Mouse (Mus musculus): ENCODE data around the gene 4930519P11Rik. TPM values are rescaled to one million over a fixed set of nuclear protein-coding genes. Genes with fewer than 3 reads are reported as not detected.

4930519P11Rik gene
- total RNA-seq, 4 experiments from 2014 or later = not detected

DNA sequence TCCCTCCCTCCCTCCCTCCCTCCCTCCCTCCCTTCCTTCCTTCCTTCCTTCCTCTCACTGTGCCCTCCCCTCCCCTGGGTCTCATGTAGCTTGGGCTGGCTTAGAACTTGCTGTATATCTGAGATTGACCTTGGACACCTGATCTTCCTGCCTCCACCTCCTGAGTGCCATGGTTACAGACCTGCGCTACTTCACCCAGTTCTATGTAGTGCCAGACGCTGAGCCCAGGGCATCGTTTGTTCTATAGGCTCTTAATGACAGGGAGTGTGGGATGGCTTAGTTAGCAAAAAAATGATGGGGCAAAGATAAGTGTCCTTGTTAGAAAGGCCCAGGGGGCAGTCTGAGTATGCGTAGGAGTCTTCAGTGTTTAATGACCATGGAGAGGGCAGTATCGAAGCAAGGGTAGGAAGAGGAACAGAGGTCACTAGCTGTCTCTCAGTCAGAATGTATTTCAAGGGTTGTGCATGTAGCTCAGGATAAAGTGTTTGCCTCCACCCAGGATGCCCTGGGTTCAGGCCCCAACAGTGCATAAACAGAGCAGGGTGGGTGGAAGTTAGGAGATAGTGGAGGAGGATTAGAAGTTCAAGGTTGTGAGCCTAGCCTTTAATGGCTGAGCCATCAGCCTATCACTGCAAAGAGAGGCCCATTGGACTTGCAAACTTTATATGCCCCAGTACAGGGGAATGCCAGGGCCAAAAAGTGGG lies 20.0 kb upstream of the 4930519P11Rik start:
- no peak for DNase-seq (ENCODE audit: low spot score in 2 of 2)

DNA sequence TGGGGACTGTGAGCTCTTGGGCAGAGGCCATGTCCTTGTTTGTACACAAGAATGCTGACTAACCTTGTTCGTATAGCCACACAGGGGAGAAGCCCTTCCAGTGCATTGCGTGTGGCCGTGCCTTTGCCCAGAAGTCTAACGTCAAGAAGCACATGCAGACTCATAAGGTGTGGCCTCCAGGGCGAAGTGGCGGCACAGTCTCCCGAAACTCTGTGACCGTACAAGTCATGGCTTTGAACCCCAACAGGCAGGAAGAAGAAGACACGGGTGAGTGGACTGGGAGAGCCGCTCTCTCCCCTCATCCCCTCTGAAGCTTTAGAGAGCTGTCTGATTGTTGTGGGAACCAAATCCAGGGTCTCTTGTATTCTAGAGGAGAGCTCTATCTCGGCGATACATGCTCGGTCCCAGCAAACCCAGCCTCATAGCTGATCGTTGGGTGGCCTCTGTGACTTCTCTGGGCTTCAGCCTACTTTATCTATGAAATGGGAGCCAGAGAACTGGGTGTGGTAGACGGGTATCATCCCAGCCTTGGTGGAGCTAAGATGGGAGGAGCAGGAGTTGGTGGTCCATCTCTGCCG lies 19.1 kb upstream of the 4930519P11Rik start:
- DNase-seq (ENCODE audit: low spot score in 2 of 2) = no peak

DNA sequence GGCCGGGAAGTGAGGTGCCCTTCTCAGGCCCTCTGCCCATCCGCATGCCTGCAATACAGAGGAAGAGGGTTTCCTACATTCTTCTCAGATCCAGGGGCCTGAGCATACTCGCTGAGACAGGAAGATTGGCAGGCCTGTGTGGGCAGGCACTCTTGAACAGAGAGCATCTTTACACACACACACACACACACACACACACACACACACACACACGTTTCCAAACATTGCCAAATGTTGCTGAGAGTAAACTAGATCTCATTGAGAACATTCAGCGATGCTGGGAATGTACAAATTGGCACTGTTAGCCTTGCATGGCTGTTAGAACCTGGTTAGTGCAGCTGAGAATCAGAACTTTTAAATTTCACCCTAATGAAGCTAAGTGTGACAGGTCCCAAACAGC lies 17.3 kb upstream of the 4930519P11Rik start:
- no peak for DNase-seq (ENCODE audit: low spot score in 2 of 2)

DNA sequence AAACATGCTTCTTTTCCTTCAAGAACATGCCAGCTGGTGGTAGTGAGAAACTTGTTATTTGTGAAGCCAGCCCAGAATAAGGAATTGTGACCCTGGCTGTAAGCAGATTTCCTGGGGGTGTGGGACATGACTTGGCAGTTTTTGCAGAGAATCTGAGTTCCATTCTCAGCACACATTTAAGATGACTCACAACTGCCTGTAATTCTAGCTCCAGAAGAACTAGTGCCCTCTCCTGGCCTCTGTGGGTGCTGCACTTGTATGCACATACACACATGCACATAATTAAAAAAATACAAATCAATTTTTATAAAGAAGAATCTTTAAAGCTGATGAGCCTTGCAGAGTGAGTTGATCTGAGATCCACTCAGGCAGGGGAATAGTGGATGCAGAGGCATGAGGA lies 10.9 kb upstream of the 4930519P11Rik start:
- no peak for DNase-seq (ENCODE audit: low spot score in 2 of 2)

DNA sequence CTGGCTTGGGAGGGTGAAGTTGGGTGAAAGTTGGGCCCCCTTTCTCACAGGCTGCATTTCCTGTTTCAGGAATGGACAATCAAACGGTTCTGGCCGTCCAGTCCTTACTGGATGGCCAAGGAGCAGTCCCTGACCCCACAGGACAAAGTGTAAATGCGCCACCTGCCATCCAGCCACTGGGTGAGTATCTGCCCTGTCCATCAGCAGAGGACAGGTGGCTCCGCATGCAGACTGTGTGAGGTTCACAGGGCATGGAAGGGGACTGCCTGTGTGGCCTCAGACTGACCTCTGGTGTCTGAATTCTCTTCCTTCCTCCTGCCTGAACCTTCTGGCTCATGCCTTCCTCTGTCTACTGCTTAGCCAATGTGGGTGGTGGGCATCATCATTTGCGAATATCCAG lies 8.4 kb upstream of the 4930519P11Rik start:
- DNase-seq (ENCODE audit: low spot score in 2 of 2) = no peak

DNA sequence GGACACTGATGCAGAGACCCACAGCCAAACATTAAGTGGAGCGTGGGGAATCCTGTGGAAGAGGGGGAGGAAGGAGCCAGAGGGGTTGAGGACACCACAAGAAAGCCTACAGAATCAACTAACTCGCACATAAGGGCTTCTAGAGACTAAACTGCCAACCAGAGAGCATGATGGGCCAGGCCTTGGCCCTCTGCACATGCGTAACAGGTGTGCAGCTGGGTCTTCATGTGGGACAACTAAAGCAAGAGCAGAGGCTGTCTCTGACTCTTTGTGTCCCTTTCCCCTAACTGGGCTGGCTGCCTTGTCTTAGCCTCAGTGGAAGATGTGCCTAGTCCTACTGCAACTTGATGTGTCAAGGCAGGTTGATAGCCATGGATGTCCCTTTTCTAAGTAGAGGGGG lies 3.8 kb upstream of the 4930519P11Rik start:
- DNase-seq (ENCODE audit: low spot score in 2 of 2) = no peak

DNA sequence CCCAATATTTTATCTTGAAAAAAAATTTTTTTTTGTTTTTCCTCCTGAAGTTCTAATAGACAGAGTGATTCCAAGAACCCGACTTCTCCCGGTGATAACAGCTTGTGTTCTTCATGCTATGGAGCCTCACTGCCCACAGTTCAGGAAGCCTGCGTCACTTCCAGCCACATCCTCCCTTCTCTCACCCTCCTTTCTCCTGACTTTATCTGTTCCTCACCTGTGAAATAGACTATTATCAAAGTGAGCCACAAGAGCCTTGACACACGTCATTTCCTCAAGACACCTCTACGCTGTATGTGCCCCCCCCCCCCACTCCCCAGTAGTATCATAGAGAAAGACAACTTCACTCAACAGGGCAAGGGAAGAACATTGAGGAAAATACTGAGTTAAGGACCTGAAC lies 2.4 kb upstream of the 4930519P11Rik start:
- no peak for DNase-seq (ENCODE audit: low spot score in 2 of 2)

DNA sequence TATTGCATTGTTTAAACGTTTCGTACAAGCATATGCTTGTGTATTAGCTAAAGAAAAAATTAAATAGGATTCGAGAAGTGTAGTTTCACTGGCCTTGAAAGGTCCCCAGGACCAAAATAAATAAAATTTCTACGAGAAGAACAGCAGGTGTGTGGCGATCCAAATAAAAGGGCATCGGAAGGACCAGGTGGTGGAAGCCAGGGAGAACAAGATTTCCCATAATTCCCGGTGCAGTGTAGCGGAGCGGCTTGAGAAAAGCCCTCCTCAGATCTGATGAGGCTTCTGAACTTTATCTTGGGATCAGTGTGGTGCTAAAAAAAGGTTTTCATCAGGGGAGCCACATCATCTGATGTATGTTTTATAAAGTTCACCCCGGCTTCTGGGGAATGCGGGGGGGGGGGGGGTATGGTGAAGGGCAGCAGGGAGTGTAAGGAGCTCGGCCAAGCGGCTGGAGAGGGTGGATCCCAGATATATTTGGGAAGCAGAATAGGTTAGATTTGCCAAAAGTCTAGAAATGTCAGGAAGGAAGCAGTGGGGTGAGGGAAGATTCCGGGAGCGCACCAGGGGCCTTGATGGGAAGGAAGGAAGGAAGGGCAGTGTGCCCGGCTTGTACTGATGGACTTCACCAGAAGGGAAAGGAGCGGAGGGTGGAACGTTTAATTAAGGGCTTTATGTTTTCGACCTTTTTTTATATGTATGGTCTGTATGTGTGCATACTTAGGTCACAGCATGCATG lies 1.8 kb upstream of the 4930519P11Rik start:
- DNase-seq (ENCODE audit: low spot score in 2 of 2) = no peak

DNA sequence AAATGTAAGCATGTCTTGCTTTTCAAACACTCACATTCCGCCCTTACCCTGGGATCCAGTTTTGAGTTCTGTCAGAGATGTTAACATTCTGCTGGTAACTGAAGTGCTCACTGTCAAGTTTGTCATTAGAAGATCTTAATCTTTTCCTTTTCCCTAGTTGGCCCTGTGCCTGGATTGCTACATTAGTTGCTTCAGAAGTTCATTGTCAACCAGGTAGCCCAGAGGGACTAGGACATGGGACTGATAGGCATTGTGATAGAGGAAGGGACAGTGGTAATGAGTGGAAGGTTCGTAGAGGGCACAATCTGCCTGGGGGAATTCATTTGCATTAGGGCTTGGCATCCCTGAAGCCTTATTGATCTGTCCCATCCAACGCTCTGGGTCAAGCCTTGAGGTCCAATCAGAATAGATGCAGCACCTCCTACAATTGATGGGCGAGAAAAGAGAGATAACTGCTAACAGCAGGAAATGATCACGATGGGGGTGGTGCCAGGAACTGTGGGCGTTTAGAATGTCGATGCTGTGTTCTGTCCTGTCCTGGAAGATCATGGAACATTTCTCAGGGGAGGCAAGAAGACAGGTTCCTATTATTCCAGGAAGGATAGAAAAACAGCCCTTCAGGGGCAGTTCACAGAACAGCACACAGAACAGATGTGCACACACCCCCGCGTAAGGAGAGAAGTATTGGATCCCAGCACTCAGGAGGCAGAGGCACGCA lies 4.0 kb downstream of the 4930519P11Rik start:
- no peak for DNase-seq (ENCODE audit: low spot score in 2 of 2)

DNA sequence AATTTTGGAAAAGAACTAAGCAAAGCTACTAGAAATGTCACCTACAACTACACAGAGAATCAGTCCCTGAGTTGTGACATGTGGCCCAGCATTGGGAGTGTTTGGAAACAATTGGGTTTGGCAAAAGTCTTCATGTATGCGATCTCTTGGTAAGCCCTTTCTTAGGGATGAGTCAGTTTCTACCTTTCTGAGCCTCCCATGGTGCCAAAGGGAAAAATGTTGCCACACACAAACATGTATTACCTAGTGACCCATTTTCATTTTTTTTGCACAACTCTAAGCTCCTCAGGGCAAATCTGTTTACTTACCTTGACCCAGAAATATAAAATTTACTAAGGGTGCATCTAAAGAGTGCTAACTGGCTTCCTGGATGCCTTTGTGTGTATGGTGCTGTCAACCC lies 6.3 kb downstream of the 4930519P11Rik start:
- no peak for DNase-seq (ENCODE audit: low spot score in 2 of 2)

DNA sequence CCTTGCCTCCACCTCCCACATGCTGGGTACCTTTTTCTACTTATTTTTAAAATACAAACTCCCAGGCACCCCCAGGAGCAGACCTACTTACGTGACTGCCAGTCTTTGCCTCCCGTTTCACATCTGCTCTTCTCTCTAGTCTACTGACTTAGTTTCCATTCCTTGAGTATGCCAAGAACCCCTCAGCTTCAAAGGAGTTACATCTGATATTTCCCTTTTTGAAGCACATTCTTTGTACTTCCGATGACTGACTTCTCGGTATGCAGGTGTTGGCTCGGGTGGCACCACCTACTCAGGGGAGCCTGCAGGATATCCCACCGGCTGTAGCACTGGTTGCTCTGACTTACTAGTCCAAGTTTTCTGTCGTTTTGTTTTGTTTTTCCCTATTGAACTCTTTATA lies 9.1 kb downstream of the 4930519P11Rik start:
- DNase-seq (ENCODE audit: low spot score in 2 of 2) = no peak

DNA sequence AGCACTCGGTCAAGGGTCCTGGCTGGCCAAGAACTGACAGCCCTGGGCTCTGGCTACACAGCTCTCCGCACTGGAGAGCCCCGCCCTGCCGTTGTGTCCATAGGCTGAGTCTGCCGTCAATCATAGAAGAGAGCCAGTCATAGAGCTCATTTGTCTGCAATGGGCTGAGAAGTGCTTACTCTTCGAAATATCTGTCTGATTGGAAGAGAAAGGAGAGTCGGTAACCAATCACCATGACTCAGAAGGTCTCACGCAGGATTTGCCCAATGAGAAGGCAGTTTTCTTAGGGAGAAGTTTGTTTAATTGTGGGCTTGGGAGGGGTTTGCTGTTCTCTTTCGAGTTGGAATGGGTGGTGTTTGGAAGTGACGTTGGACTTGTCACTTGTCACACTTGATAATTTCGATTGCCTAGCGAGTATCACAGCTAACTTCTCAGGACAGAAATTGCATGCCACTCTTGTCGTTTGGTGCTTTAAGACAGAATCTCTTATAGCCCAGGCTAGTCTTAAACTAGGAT lies 9.5 kb downstream of the 4930519P11Rik start, which contains the start of gene Pxmp4:
Gene Pxmp4, minus strand, starts transcription at position 71 of the 516 bp plus-strand sequence.
- DNase-seq (ENCODE audit: low spot score in 2 of 2) = peak; percentile 99 to 100

DNA sequence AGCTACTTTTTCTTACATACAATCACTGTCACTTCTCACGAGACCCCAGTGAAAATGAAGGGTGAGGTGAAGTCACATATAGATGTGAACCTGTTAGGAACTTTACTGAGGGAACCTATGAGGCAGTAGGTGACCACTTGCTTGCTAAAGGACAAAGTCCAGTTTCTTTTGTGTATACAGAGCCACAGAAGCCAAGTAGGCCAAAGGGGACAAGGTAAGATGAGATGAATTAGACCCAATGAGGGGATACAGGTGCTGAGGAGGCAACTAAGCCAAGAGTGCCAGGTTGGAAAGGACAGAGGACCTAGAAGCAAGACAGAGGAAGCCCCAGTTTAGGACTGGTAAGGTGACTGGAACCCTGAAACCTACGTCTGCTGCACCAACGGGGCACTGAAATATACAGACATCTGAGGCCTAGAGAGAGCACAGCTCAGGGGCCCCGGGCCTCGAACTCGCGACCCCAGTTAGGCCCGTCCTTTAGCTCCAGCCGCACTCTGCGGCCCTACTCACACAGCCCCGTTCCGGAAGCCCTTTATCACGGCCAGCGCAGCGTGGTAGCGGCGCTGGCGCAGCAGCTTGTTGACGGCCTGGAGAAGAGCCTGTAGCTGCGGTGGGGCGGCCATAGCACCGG lies 10.1 kb downstream of the 4930519P11Rik start:
- no peak for DNase-seq (ENCODE audit: low spot score in 2 of 2)

DNA sequence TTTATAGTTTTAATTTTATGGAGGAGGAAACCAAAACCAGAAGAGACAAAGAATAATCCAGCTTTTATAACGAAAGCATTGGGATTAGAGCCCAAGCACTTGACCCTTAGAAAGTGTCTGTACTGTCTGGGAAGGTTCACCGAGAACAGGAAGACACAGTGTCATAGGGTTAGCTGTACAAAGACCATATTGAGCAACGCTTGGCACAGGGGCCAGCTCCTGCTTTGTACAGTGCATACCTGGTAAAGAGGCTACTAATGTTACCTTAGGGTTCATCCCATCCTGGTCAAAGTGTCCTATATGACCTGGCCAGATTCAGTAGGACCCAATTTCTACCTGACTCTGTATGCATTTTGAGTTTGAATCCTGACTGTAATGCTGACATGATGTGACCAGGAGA lies 11.9 kb downstream of the 4930519P11Rik start:
- no peak for DNase-seq (ENCODE audit: low spot score in 2 of 2)

DNA sequence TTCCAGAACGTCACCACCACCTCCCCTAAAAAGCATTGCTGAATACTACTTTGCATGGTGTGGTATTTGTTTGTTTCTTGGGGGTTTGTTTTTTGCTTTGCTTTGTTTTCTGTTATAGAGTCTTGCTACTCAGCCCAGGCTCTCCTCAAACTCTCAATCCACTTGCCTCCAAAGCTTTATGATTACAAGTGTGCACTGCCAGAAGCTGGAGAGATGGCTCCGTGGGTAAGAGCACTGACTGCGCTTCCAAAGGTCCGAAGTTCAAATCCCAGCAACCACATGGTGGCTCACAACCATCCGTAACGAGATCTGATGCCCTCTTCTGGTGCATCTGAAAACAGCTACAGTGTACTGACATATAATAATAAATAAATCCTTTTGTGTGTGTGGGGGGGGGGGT lies 12.7 kb downstream of the 4930519P11Rik start:
- DNase-seq (ENCODE audit: low spot score in 2 of 2) = no peak

DNA sequence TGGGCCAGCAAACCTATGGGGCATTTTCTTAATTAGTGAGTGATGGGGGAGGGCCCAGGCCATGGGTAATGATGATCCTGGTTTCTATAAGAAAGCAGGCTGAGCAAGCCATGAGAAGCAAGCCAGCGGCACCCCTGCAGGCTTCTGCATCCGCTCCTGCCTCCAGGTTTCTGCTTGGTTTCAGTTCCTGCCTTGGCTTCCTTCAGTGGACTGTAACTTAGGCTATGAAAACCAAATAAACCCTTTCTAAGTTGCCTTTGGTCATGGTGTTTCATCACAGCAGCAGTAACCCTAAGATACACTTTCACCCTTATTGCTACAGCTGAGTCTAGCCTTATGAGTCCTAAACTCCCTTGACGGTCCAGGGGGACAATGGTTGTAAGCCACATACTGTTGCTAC lies 15.8 kb downstream of the 4930519P11Rik start:
- DNase-seq (ENCODE audit: low spot score in 2 of 2) = no peak

DNA sequence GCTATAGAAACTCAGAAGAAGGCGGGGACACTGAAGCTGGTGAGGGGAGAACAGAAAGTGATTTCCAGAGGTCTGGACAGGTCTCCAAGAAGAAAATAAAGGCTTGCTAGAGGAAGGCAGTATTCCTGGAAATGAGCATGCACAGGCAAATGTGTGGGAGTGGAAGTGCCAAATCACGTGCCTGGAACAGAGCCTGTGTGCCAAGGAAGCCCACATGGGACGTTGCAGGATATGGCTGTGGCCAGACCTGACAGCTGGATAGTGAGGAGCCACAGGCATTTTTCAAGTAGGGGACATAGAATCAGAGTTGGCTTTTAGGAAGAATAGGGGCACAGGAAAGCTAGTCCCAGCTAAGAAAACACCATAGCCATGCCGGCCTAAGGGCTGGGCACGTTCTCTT lies 17.5 kb downstream of the 4930519P11Rik start:
- no peak for DNase-seq (ENCODE audit: low spot score in 2 of 2)

DNA sequence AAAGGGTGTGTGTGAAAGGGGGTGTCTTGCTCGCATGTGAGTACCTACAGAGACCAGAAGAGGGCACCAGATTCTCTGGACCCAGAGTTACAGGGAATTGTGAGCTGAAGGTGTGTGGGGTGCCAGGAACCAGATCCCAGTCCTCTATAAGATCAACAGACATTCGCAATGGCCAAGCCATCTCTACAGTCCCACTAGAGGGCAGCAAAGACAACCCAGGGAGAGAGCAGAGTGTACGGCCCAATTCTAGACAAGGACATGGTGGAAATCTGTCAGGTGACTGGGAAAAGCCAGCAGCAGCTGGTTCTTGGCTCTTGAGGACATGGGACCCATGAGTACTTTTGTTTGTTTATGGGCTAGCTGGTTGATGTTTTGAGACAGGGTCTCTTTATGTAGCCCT lies 20.2 kb downstream of the 4930519P11Rik start:
- DNase-seq (ENCODE audit: low spot score in 2 of 2) = no peak

DNA sequence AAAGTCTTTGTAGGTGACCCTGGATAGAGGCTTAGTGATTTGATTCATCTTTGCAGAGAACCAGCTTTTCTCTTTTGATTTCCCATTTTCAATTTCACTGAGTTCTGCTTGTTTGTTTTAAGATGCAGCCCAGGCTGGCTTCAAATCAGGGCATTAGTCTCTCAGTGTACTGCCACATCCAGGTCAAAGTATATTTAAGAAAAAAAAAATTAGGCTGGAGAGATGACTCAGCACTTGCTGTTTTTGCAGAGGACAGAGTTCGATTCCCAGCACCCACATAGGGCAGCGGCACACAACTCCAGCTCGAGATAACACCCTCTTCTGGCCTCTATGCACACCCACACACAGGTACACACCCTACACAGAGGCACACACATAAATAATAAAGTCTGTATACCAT lies 22.0 kb downstream of the 4930519P11Rik start:
- no peak for DNase-seq (ENCODE audit: low spot score in 2 of 2)

DNA sequence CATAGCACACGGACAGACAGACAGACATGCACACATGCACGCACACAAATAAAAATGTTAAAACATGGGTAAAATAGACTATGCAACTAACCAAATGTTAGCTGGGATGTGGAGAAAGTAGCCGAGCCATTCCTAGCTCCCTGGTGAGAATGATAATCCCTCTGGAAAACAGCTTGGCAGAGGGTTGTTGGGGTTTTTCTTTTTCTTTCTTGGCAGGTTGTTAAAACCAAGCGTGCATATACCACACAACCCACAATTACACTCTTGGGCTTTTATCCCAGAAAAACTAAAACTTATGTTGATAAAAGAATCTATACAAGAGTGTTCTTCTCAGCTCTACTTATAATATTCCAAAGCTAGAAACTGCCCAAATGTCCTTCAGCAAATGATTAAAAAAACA lies 24.2 kb downstream of the 4930519P11Rik start:
- no peak for DNase-seq (ENCODE audit: low spot score in 2 of 2)

DNA sequence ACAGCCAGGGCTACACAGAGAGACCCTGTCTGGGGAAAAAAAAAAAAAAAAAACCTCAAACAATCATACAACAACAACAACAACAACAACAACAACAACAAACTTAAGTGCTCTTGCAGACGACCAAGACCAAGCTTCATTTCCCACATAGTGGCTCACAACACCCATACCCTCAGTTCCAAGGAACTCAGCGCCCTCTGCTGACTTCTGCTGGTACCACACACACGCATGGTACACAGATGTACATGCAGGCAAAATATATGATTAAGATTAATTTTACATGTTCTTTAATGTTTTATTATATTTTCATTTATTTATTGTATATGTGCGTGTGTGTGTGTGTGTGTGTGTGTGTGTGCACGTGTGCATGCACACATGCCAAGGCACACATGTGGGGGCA lies 26.8 kb downstream of the 4930519P11Rik start:
- no peak for DNase-seq (ENCODE audit: low spot score in 2 of 2)
